Mouse (Mus musculus): ENCODE results near the gene Rab37.

Gene Rab37

GRCm38 (mm10) chr11:115179881-115180280 lies 88.7 kb downstream of the Rab37 start:
- in situ Hi-C loops (cut with MboI; ENCODE audit: unreplicated experiment in 2 of 2): no loop called here

GRCm38 (mm10) chr11:115181913-115182638 lies 90.8 kb downstream of the Rab37 start:
- in situ Hi-C loops (cut with MboI; ENCODE audit: unreplicated experiment in 2 of 2): no loop called here

- in situ Hi-C loops (cut with MboI; ENCODE audit: unreplicated experiment in 2 of 2): no loop called here
These were observed 93.7 kb downstream of the Rab37 start for GRCm38 (mm10) chr11:115184973-115185372.

- in situ Hi-C loops (cut with MboI; ENCODE audit: unreplicated experiment in 2 of 2): no loop called here
These were observed 96.0 kb downstream of the Rab37 start, which contains the start of gene Tmem104 for GRCm38 (mm10) chr11:115187224-115187639. TSS of gene Tmem104 (plus strand) at chr11:115187487.

GRCm38 (mm10) chr11:115187693-115188092 lies 96.5 kb downstream of the Rab37 start, which contains the start of gene Nat9:
TSS of gene Nat9 (minus strand) at chr11:115187859.
- in situ Hi-C loops (cut with MboI; ENCODE audit: unreplicated experiment in 2 of 2): no loop called here

- in situ Hi-C loops (cut with MboI; ENCODE audit: unreplicated experiment in 2 of 2): no loop called here
These were observed 97.5 kb downstream of the Rab37 start for GRCm38 (mm10) chr11:115188539-115189231.

- in situ Hi-C loops (cut with MboI; ENCODE audit: unreplicated experiment in 2 of 2): no loop called here
These were observed 98.1 kb downstream of the Rab37 start for GRCm38 (mm10) chr11:115189304-115189703.

GRCm38 (mm10) chr11:115192180-115192579 lies 100.9 kb downstream of the Rab37 start:
- in situ Hi-C loops (cut with MboI; ENCODE audit: unreplicated experiment in 2 of 2): no loop called here

GRCm38 (mm10) chr11:115194693-115195092 lies 103.5 kb downstream of the Rab37 start:
- in situ Hi-C loops (cut with MboI; ENCODE audit: unreplicated experiment in 2 of 2): no loop called here

- in situ Hi-C loops (cut with MboI; ENCODE audit: unreplicated experiment in 2 of 2): no loop called here
These were observed 104.7 kb downstream of the Rab37 start for GRCm38 (mm10) chr11:115195933-115196332.

- in situ Hi-C loops (cut with MboI; ENCODE audit: unreplicated experiment in 2 of 2): no loop called here
These were observed 106.3 kb downstream of the Rab37 start for GRCm38 (mm10) chr11:115197558-115197957.

GRCm38 (mm10) chr11:115198932-115199384 lies 107.7 kb downstream of the Rab37 start:
- in situ Hi-C loops (cut with MboI; ENCODE audit: unreplicated experiment in 2 of 2): no loop called here

- in situ Hi-C loops (cut with MboI; ENCODE audit: unreplicated experiment in 2 of 2): loop anchor here (5.0 kb wide), 3 partner anchors 67 to 152 kb away; partner anchors contain the start of gene Grin2c (in 1 of the 2)
These were observed 109.3 kb downstream of the Rab37 start for GRCm38 (mm10) chr11:115200520-115200919.

GRCm38 (mm10) chr11:115202316-115202715 lies 111.1 kb downstream of the Rab37 start:
- in situ Hi-C loops (cut with MboI; ENCODE audit: unreplicated experiment in 2 of 2): loop anchor here (5.0 kb wide), 3 partner anchors 65 to 150 kb away; partner anchors contain the start of gene Grin2c (in 1 of the 2)

GRCm38 (mm10) chr11:115202756-115203155 lies 111.5 kb downstream of the Rab37 start:
- in situ Hi-C loops (cut with MboI; ENCODE audit: unreplicated experiment in 2 of 2): loop anchor here (5.0 kb wide), 3 partner anchors 65 to 150 kb away; partner anchors contain the start of gene Grin2c (in 1 of the 2)

- in situ Hi-C loops (cut with MboI; ENCODE audit: unreplicated experiment in 2 of 2): loop anchor here in 1 of 2 experiments (5.0 kb wide), 1 partner anchor 149 kb away; no protein-coding TSS in a partner anchor
These were observed 116.9 kb downstream of the Rab37 start for GRCm38 (mm10) chr11:115208126-115208525.

- in situ Hi-C loops (cut with MboI; ENCODE audit: unreplicated experiment in 2 of 2): loop anchor here in 1 of 2 experiments (5.0 kb wide), 1 partner anchor 148 kb away; no protein-coding TSS in a partner anchor
These were observed 117.8 kb downstream of the Rab37 start for GRCm38 (mm10) chr11:115208776-115209732.

- in situ Hi-C loops (cut with MboI; ENCODE audit: unreplicated experiment in 2 of 2): loop anchor here in 1 of 2 experiments (5.0 kb wide), 1 partner anchor 147 kb away; no protein-coding TSS in a partner anchor
These were observed 118.7 kb downstream of the Rab37 start for GRCm38 (mm10) chr11:115209958-115210357.

Data from v-Abl transformed pro-B cells (cell line).